ENCODE assay signal across 32 mouse cellular contexts in genomic region chr15:80562446-80562845, GRCm38 (mm10). TPM values are rescaled to one million over a fixed set of nuclear protein-coding genes. Genes with fewer than 3 reads are reported as not detected.
DNase-seq lines count a peak whose midpoint lies in the region; ATAC-seq and TF ChIP-seq lines count a peak whose summit lies in the region.
"Had no signal": no experiment of that assay in that cellular context is flagged by ENCODE, and none has a peak within 500 bp of the region (broad histone marks: within the 10 kb centered on the region; RNA-seq: fewer than 3 reads in every experiment).

No protein-coding gene starts in this region.

- no peaks in the 10 kb centered on the region for H3K79me3 ChIP-seq in C2C12 (ENCODE audit: low read depth)

- H3K27me3 ChIP-seq in C2C12 (ENCODE audit: control insufficient read depth, insufficient read depth, insufficient read length), result no peaks in the 10 kb centered on the region
- H3K27me3 ChIP-seq in cerebellum, adult 2 months (ENCODE audit: control insufficient read depth, insufficient read depth, low read length), result no peaks in the 10 kb centered on the region
- H3K27me3 ChIP-seq: midbrain, embryonic 12.5 days; neural tube, embryonic 12.5 days had no signal

- 0 out of 2 replicates have a peak, but pooled peaks have one; percentile 27 for ATAC-seq in monocyte, adult 5-6 weeks (replicated peaks; ENCODE audit: insufficient number of reproducible peaks, low FRiP score, low TSS enrichment, poor library complexity, severe bottlenecking)
- no peak for ATAC-seq in megakaryocyte-erythroid progenitor cell, adult 5-6 weeks (replicated peaks; ENCODE audit: low FRiP score, low TSS enrichment, poor library complexity, severe bottlenecking)
- ATAC-seq in frontal cortex, adult (ENCODE audit: low TSS enrichment), result no peak
- ATAC-seq: hindbrain, postnatal 0 days had no signal

- no peak overlapping the region for H3K27ac ChIP-seq in cerebellum, adult 2 months (ENCODE audit: insufficient read depth, low read length)
- H3K27ac ChIP-seq: gastrocnemius, adult 2 months; heart, embryonic 13.5 days; hindbrain, postnatal 0 days; kidney, postnatal 0 days; liver, embryonic 13.5 days; macrophage; midbrain, embryonic 12.5 days; neural tube, embryonic 12.5 days had no signal

- WGBS in cerebellum, adult 2 months, result 91% methylated on average over 3 of the region's 3 CpGs

- TF ChIP-seq CTCF in C2C12 (IDR thresholded peaks at IDR 0.05; ENCODE audit: control insufficient read depth, insufficient read depth, insufficient read length), result no peak
- TF ChIP-seq CTCF in cerebellum, adult 2 months (IDR thresholded peaks at IDR 0.05; ENCODE audit: borderline replicate concordance, insufficient read depth, low read depth, low read length), result no peak

- no peak overlapping the region for H3K4me3 ChIP-seq in C2C12 (ENCODE audit: insufficient read depth, poor library complexity, severe bottlenecking)
- H3K4me3 ChIP-seq in cerebellum, adult 2 months (replicated peaks; ENCODE audit: insufficient read depth, low read depth, low read length), result no peak overlapping the region
- H3K4me3 ChIP-seq: gastrocnemius, adult 2 months; heart, embryonic 13.5 days; liver, embryonic 13.5 days; midbrain, embryonic 12.5 days; neural tube, embryonic 12.5 days had no signal

- peaks cover 2% of the 10 kb centered on the region; the same call in 1 of the 2 replicates for H3K4me1 ChIP-seq in cerebellum, adult 2 months (ENCODE audit: control insufficient read depth, insufficient read depth, low read length)
- H3K4me1 ChIP-seq: midbrain, embryonic 12.5 days; neural tube, embryonic 12.5 days had no signal

- peak; percentile 42 for DNase-seq in 3T3-L1 (ENCODE audit: low read depth, low spot score)
- DNase-seq in MN1 (ENCODE audit: low spot score), result peak; percentile 24
- no peak for DNase-seq in cerebellum, adult 2 months
- DNase-seq: adrenal gland, postnatal 36 days; cerebellum, adult 9-11 months; gastrocnemius, adult 2 months; heart, postnatal 14 days; kidney, adult 18-20 months; layer of hippocampus, adult 9-11 months; liver, embryonic 13.5 days; retina, postnatal 1 day; right cerebral cortex, postnatal 25 days; spleen, adult 18-20 months had no signal

- no peaks in the 10 kb centered on the region for H3K79me2 ChIP-seq in C2C12 (ENCODE audit: control insufficient read depth, insufficient read depth)

- no peak overlapping the region for H3ac ChIP-seq in C2C12 (ENCODE audit: control insufficient read depth, insufficient read length, low read depth)

- no peak for TF ChIP-seq POLR2A in cerebellum, adult 2 months (IDR thresholded peaks at IDR 0.05; ENCODE audit: borderline replicate concordance, insufficient read depth, low read length)

- no peaks in the 10 kb centered on the region for H3K36me3 ChIP-seq in C2C12 (ENCODE audit: control insufficient read depth, insufficient read depth)
- H3K36me3 ChIP-seq: heart, embryonic 13.5 days; liver, embryonic 13.5 days; midbrain, embryonic 12.5 days; neural tube, embryonic 12.5 days had no signal

TF ChIP-seq in C2C12, 6 proteins besides CTCF, POLR2A, EP300 and RAD21:
- TF ChIP-seq MAX (IDR thresholded peaks at IDR 0.05) (peak; percentile 64), USF1 (IDR thresholded peaks at IDR 0.05; ENCODE audit: low read depth) (peak; percentile 64), FOSL1 (IDR thresholded peaks at IDR 0.05; ENCODE audit: insufficient read depth, low read length, poor library complexity, severe bottlenecking) (no peak), CEBPB (IDR thresholded peaks at IDR 0.05; ENCODE audit: low read depth) (peak; percentile 30), MYOG (IDR thresholded peaks at IDR 0.05; ENCODE audit: control insufficient read depth, extremely low read depth, insufficient read length) (no peak), MYOD1 (IDR thresholded peaks at IDR 0.05; ENCODE audit: control insufficient read depth, insufficient read length, low read depth) (peak; percentile 48)

RNA-seq across cellular contexts. Expression of gene Enthd1, which starts 2.5 kb away (rescaled TPM):
- polyA plus RNA-seq in C2C12 (2012; fragmentation: generic; extraction: Trizol), result 0.02 TPM
- not detected in 3 replicates for total RNA-seq in monocyte, adult 5-6 weeks (2017)
- total RNA-seq in megakaryocyte-erythroid progenitor cell, adult 5-6 weeks (2014; fragmentation: Nextera tagmentation), result not detected in 2 replicates
- total RNA-seq in megakaryocyte-erythroid progenitor cell, adult 5-6 weeks (2017), result not detected in 2 replicates
- not detected in 2 replicates for polyA plus RNA-seq in cerebellum, adult 2 months (2012; rRNA removed)
- total RNA-seq: adrenal gland, postnatal 36 days; gastrocnemius, adult 2 months; gastrocnemius, postnatal 4 days; heart, postnatal 14 days; hindbrain, postnatal 0 days; left cerebral cortex, adult 18-20 months; left cerebral cortex, postnatal 36 days had no signal
- polyA plus RNA-seq: cortical plate, adult 2 months; embryonic facial prominence, embryonic 11.5 days; forebrain, embryonic 11.5 days; heart, embryonic 13.5 days; hindbrain, embryonic 11.5 days; hindbrain, postnatal 0 days; kidney, postnatal 0 days; large intestine, adult 2 months; liver, embryonic 13.5 days; lung, embryonic 16.5 days; macrophage; midbrain, embryonic 12.5 days; neural tube, embryonic 12.5 days had no signal

RNA-seq across cellular contexts. Expression of gene Grap2, which starts 9.9 kb away (rescaled TPM):
- polyA plus RNA-seq in C2C12 (2012; fragmentation: generic; extraction: Trizol), result under 0.01 TPM
- 25.6 to 67.0 TPM (median 29.1 TPM) in 3 replicates for total RNA-seq in monocyte, adult 5-6 weeks (2017)
- 2.0 and 7.1 TPM in 2 replicates for total RNA-seq in megakaryocyte-erythroid progenitor cell, adult 5-6 weeks (2014; fragmentation: Nextera tagmentation)
- total RNA-seq in megakaryocyte-erythroid progenitor cell, adult 5-6 weeks (2017), result 1.1 and 7.0 TPM in 2 replicates
- polyA plus RNA-seq in cerebellum, adult 2 months (2012; rRNA removed), result 0.08 and 0.16 TPM in 2 replicates

Comparison
In these comparisons a context has a peak if more than half of its experiments do, and no peak if none do; other contexts are left out.
1. DNase-seq: peak in 3T3-L1 (single experiment) and MN1 (single experiment); none in cerebellum, adult 2 months (0 of 2).